16 mouse cellular contexts compared by ENCODE assay signal in genomic region chr15:85538170-85538569, GRCm38 (mm10). TPM values are rescaled to one million over a fixed set of nuclear protein-coding genes. Genes with fewer than 3 reads are reported as not detected.
DNase-seq lines count a peak whose midpoint lies in the region; ATAC-seq and TF ChIP-seq lines count a peak whose summit lies in the region.
"Had no signal": no experiment of that assay in that cellular context is flagged by ENCODE, and none has a peak within 500 bp of the region (broad histone marks: within the 10 kb centered on the region; RNA-seq: fewer than 3 reads in every experiment).

No protein-coding gene starts in this region.

- no peak overlapping the region for H3K4me3 ChIP-seq in kidney, adult 2 months (ENCODE audit: insufficient read depth, low read depth, low read length)
- H3K4me3 ChIP-seq: intestine, embryonic 15.5 days; limb, embryonic 15.5 days had no signal

- no peaks in the 10 kb centered on the region for H3K27me3 ChIP-seq in Patski
- H3K27me3 ChIP-seq in kidney, adult 2 months (replicated peaks; ENCODE audit: control insufficient read depth, insufficient read depth, low read length): no peaks in the 10 kb centered on the region
- H3K27me3 ChIP-seq: intestine, embryonic 15.5 days had no signal

- H3K36me3 ChIP-seq in kidney, adult 2 months (ENCODE audit: control insufficient read depth, insufficient read depth, low read length): no peaks in the 10 kb centered on the region
- H3K36me3 ChIP-seq: intestine, embryonic 15.5 days; limb, embryonic 15.5 days had no signal

- no peak for TF ChIP-seq CTCF in Patski (IDR thresholded peaks at IDR 0.05)
- TF ChIP-seq CTCF in kidney, adult 2 months (conservative IDR thresholded peaks at IDR 0.05; ENCODE audit: insufficient read depth, insufficient read length, low read depth, low read length): no peak

- peak; percentile 79 for DNase-seq in Patski (ENCODE audit: low read depth, low spot score)
- DNase-seq in embryo, embryonic 11 days: peak; percentile 40
- DNase-seq in kidney, adult 2 months: peak; percentile 81
- DNase-seq in mesoderm, embryonic 11.5 days (ENCODE audit: low read depth, low spot score): peak; percentile 24
- DNase-seq in left cerebral cortex, adult 8-10 months (ENCODE audit: low spot score in 2 of 2): no peak
- DNase-seq in ovary, adult 18-20 months (ENCODE audit: low spot score): no peak
- no peak for DNase-seq in testis, postnatal 10 days (ENCODE audit: low spot score)
- DNase-seq: cerebellum, adult 11-12 months; gastrocnemius, postnatal 25 days; lung, postnatal 14 days had no signal

- H3K27ac ChIP-seq in kidney, adult 2 months (ENCODE audit: insufficient read depth, low read depth, low read length): peak overlapping the region; percentile 29; the same call in 1 of the 2 replicates
- H3K27ac ChIP-seq: intestine, embryonic 15.5 days; limb, embryonic 15.5 days had no signal

- CTCF ChIA-PET in Patski (lab: Charles Lee): interaction anchor here (1.1 to 2.1 kb wide), 6 partner anchors 8 to 19 kb away, joined by 3 to 9 read pairs (median 4); no protein-coding TSS in a partner anchor

- WGBS in kidney, adult 2 months: 21% methylated on average over 11 of the region's 11 CpGs

- no peaks in the 10 kb centered on the region for H3K4me1 ChIP-seq in kidney, adult 2 months (ENCODE audit: control insufficient read depth, insufficient read depth, low read length)
- H3K4me1 ChIP-seq: intestine, embryonic 15.5 days had no signal

- in situ Hi-C loops in Patski (cut with MboI; ENCODE audit: low pct_unique_long_range_greater_than_20kb): no loop called here

- TF ChIP-seq POLR2A in kidney, adult 2 months (IDR thresholded peaks at IDR 0.05; ENCODE audit: low read depth, low read length): no peak

- peak; percentile 15 for ATAC-seq in Patski
- ATAC-seq: intestine, embryonic 15.5 days had no signal

- POLR2A ChIA-PET in Patski (lab: Charles Lee): interaction anchor here (0.5 to 2.5 kb wide), 5 partner anchors 28 to 146 kb away, joined by 3 to 11 read pairs (median 3); no protein-coding TSS in a partner anchor

RNA-seq across cellular contexts. Expression of gene 7530416G11Rik, which starts 35.1 kb away (rescaled TPM):
- polyA plus RNA-seq in Patski (2021): not detected
- polyA plus RNA-seq in kidney, adult 2 months (2012; rRNA removed): not detected in 2 replicates
- total RNA-seq in left cerebral cortex, adult 8-10 months (2022): not detected
- total RNA-seq: gastrocnemius, postnatal 25 days had no signal
- polyA plus RNA-seq: embryonic facial prominence, embryonic 11.5 days; forebrain, embryonic 11.5 days; heart, embryonic 14.5 days; intestine, embryonic 15.5 days; limb, embryonic 15.5 days; spleen, adult 2 months had no signal

RNA-seq across cellular contexts. Expression of gene Wnt7b, which starts 44.1 kb away (rescaled TPM):
- 133 TPM for polyA plus RNA-seq in Patski (2021)
- polyA plus RNA-seq in kidney, adult 2 months (2012; rRNA removed): 12.8 and 14.2 TPM in 2 replicates
- 10 to 100 TPM; 30.9 to 37.9 (median 35.1) TPM for total RNA-seq in left cerebral cortex, adult 8-10 months (2022)
- total RNA-seq: gastrocnemius, postnatal 25 days had no signal

Comparison
In these comparisons a context has a peak if more than half of its experiments do, and no peak if none do; other contexts are left out.
1. DNase-seq: peak in Patski (single experiment), embryo, embryonic 11 days (single experiment), kidney, adult 2 months (single experiment) and mesoderm, embryonic 11.5 days (single experiment); none in left cerebral cortex, adult 8-10 months (0 of 2), ovary, adult 18-20 months (single experiment) and testis, postnatal 10 days (single experiment).